Mouse (Mus musculus) lung, adult 2 months (tissue): ENCODE measurements around the gene Mcts2. TPM values are rescaled to one million over a fixed set of nuclear protein-coding genes. Genes with fewer than 3 reads are reported as not detected.

ENCODE experiments used
- DNase-seq: peaks from one replicate; pipeline ENCODE4 v3.0.0; 2022
- H3K4me1 ChIP-seq: fragments of 200-500 bp; 2 replicates; pipeline ENCODE4 v1.6.1; 2011; ENCODE audit warnings: low read length; ENCODE audit not compliant: control insufficient read depth, insufficient read depth
- H3K4me3 ChIP-seq: fragments of 200-500 bp; replicated peaks from 2 replicates; pipeline ENCODE3; 2011; ENCODE audit warnings: low read depth, mild to moderate bottlenecking, control low read depth, low read length; ENCODE audit errors: extremely low read depth
- CTCF ChIP-seq: fragments of 200-500 bp; IDR thresholded peaks from 2 replicates; pipeline ENCODE4 v1.5.1; 2011; ENCODE audit warnings: mild to moderate bottlenecking, low read length, control low read depth; ENCODE audit not compliant: insufficient read depth
- POLR2A ChIP-seq: fragments of 200-500 bp; IDR thresholded peaks from 2 replicates; pipeline ENCODE4 v1.6.1; 2011; ENCODE audit warnings: low read depth, mild to moderate bottlenecking, control low read depth, low read length, borderline replicate concordance; ENCODE audit errors: extremely low read depth
- WGBS: fragments of 180-500 bp; shearing (Covaris S2); methylation state at CpG from one replicate; pipeline ENCODE4 v1.1.7; 2018; 5-methylcytosine and 5-hydroxymethylcytosine counted together
- polyA plus RNA-seq: library from polyadenylated mRNA; depleted of rRNA; stranded (reverse); fragments of >200 nt; gene quantifications from 2 replicates; pipeline ENCODE4 v1.2.3, GENCODE M21; 2012

The Mcts2 gene
- polyA plus RNA-seq, 1 experiment = 3.8 TPM

- TF ChIP-seq POLR2A (peak; percentile 98), CTCF (peak; percentile 90)
- DNase-seq = peak; percentile 90
- H3K4me3 ChIP-seq = peak within 1 kb of the TSS; percentile 77
- under 1% methylated on average over 35 of the region's 35 CpGs for WGBS
- peaks cover 18% of the 10 kb centered on the region for H3K4me1 ChIP-seq
These were observed 17.6 kb upstream of the Mcts2 start, which contains the start of gene H13 for GRCm38 (mm10) chr2:152669256-152669638. Gene H13, plus strand, starts transcription at chr2:152669461.

- 2% methylated on average over 46 of the region's 46 CpGs for WGBS
These were observed 17.0 kb upstream of the Mcts2 start for GRCm38 (mm10) chr2:152669639-152670484.

GRCm38 (mm10) chr2:152670983-152671641 lies 15.7 kb upstream of the Mcts2 start:
- 28% methylated on average over 9 of the region's 9 CpGs for WGBS
- no peak for DNase-seq
- TF ChIP-seq CTCF = no peak
- no peak for TF ChIP-seq POLR2A
- Histone ChIP-seq H3K4me1 (peaks cover 18% of the 10 kb centered on the region), H3K4me3 (no peak overlapping the region)

More at GRCm38 (mm10) chr2:152669639-152670484, 17.0 kb upstream of the Mcts2 start:
- DNase-seq = peak; percentile 25
- Histone ChIP-seq H3K4me1 (peaks cover 18% of the 10 kb centered on the region), H3K4me3 (peak overlapping the region; percentile 77)
- TF ChIP-seq POLR2A = no peak
- TF ChIP-seq CTCF = no peak

- WGBS = 6% methylated on average over 5 of the region's 5 CpGs
- H3K4me3 ChIP-seq = no peak overlapping the region
- no peak for DNase-seq
- peaks cover 18% of the 10 kb centered on the region for H3K4me1 ChIP-seq
- TF ChIP-seq POLR2A (no peak), CTCF (peak; percentile 55)
These were observed 15.2 kb upstream of the Mcts2 start for GRCm38 (mm10) chr2:152671642-152671999.

- DNase-seq = peak; percentile 41
- 51% methylated on average over 12 of the region's 12 CpGs for WGBS
- H3K4me1 ChIP-seq = peaks cover 18% of the 10 kb centered on the region
- no peak overlapping the region for H3K4me3 ChIP-seq
- no peak for TF ChIP-seq POLR2A
- no peak for TF ChIP-seq CTCF
These were observed 14.7 kb upstream of the Mcts2 start for GRCm38 (mm10) chr2:152672166-152672565.

GRCm38 (mm10) chr2:152674148-152674547 lies 12.7 kb upstream of the Mcts2 start:
- 41% methylated on average over 11 of the region's 11 CpGs for WGBS
- Histone ChIP-seq H3K4me3 (no peak overlapping the region), H3K4me1 (peaks cover 18% of the 10 kb centered on the region)
- DNase-seq = no peak
- TF ChIP-seq POLR2A = no peak
- TF ChIP-seq CTCF = no peak

- H3K4me1 ChIP-seq = peaks cover 18% of the 10 kb centered on the region
- no peak for TF ChIP-seq CTCF
- no peak for TF ChIP-seq POLR2A
- 85% methylated on average over 13 of the region's 13 CpGs for WGBS
- no peak for DNase-seq
- no peak overlapping the region for H3K4me3 ChIP-seq
These were observed 11.5 kb upstream of the Mcts2 start for GRCm38 (mm10) chr2:152675252-152675791.

- 48% methylated on average over 3 of the region's 3 CpGs for WGBS
These were observed 8.5 kb upstream of the Mcts2 start for GRCm38 (mm10) chr2:152678302-152678701.

GRCm38 (mm10) chr2:152678925-152679324 lies 7.9 kb upstream of the Mcts2 start:
- Histone ChIP-seq H3K4me1 (peaks cover 3% of the 10 kb centered on the region), H3K4me3 (no peak overlapping the region)
- no peak for DNase-seq
- 83% methylated on average over 5 of the region's 5 CpGs for WGBS
- no peak for TF ChIP-seq CTCF
- no peak for TF ChIP-seq POLR2A

More at GRCm38 (mm10) chr2:152678302-152678701, 8.5 kb upstream of the Mcts2 start:
- Histone ChIP-seq H3K4me3 (no peak overlapping the region), H3K4me1 (peaks cover 4% of the 10 kb centered on the region)
- TF ChIP-seq POLR2A (no peak), CTCF (peak; percentile 33; the same call in 1 of the 2 replicates)
- no peak for DNase-seq
